Mouse (Mus musculus) kidney, adult 2 months (tissue): Measurements from ENCODE around the gene Micu2.

Experiments used
- CTCF ChIP-seq: fragments of 200-500 bp; conservative IDR thresholded peaks from 2 replicates; pipeline ENCODE4 v1.5.1; 2011; ENCODE audit warnings: low read depth, mild to moderate bottlenecking, control low read depth, low read length, moderate library complexity, mixed read lengths; ENCODE audit not compliant: insufficient read depth, insufficient read length
- POLR2A ChIP-seq: fragments of 200-500 bp; IDR thresholded peaks from one replicate; pipeline ENCODE4 v1.6.1; 2011; ENCODE audit warnings: low read depth, low read length, control low read depth

DNA sequence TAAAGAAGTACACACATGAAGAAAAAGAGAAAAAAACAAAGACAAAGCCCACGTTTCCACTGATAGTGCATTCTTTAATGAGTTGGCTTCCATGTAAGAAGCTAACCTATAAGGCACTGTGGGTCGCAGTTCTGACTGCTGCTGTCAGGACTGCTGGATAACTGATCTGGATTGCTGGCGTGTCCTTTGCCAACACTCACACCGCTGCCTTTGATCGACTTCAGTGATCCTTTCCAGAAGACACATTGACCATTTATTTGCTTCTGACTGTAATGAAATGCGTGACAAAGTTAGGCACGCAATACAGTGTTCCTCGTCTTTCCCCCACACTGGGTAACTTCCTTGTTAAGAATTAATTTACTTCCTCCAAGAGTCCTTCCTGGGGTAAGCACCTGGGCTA lies 18.3 kb downstream of the Micu2 start:
- TF ChIP-seq POLR2A: no peak
- TF ChIP-seq CTCF: no peak
